Mouse (Mus musculus): ENCODE measurements around the gene Zfp618. TPM values are rescaled to one million over a fixed set of nuclear protein-coding genes. Genes with fewer than 3 reads are reported as not detected.

The Zfp618 gene
- polyA plus RNA-seq, 1 experiment = 1.9 TPM

DNA sequence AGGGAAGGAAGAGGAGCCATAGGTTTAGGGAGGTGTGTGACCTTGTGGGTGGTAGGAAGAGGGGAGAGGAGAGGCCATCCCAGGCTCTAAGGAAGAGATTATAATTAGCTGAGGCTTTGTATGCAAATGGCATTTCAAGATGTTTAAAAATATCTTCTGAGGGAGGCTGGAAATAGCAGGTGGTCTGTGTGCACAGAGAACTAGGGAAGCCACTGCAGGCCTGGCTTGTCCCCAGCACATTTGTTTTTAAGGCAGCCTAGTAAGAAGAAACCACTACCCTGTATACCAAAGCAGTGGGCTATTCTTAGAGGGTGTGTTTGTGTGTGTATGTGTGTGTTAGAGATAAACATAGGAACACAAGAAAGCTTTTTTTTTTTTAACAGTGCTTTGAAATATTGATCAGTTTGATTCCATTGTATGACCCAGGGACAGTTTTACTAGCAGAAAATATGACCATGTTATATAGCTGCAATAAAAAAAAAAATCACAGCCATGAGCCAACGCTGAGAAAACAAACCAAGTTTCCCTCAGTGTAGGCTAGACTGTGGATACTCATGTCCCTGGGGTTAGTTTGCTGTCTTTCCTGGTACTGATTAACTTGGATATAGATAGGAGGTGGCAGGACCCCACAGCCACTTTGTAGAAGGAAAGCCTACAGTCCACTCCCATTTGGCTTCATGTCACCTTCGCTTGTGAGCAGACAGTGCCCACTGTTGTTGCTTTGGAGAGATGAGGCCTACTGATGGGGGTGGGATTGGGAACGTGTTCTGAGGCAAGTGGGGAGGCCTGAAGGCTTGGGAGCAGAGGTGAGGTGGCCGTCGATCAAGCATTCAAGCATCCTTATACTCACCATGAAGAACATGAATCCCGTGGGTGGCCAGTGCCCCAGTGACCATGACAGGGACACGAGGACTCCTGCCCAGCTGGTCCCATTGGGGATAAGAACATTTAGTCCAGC lies 41.1 kb downstream of the Zfp618 start:
- TF ChIP-seq CTCF (IDR thresholded peaks at IDR 0.05; ENCODE audit: extremely low read depth, insufficient read depth, low read length) (no peak), POLR2A (IDR thresholded peaks at IDR 0.05; ENCODE audit: extremely low read depth, insufficient read depth, low read length) (no peak)
- H3K4me3 ChIP-seq (ENCODE audit: insufficient read depth, low read length) = no peak overlapping the region

DNA sequence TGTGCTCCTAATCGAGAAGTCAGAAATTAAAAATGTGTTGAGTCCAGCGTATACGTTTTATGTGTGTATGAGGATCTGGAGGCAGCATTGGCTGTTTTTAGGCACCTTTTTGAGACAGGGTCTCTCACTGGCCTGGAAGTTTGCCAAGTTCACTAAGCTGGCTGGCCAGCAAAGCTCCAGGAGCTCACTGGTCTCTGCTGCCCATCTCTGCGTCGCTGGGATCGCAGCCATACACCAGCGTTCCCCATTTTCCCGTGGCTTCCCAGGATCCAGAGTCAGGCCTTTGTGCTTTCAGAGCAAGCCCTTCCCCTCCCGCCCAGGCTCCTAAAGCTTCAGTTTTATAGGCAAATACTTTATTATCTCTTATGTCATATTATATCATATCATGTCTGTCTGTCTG lies 42.8 kb downstream of the Zfp618 start:
- no peak overlapping the region for H3K4me3 ChIP-seq (ENCODE audit: insufficient read depth, low read length)
- H3K4me1 ChIP-seq (ENCODE audit: control insufficient read depth, insufficient read depth, low read length) = peaks cover 6% of the 10 kb centered on the region; the same call in 1 of the 2 replicates
- H3K27ac ChIP-seq (ENCODE audit: insufficient read depth, low read length) = no peak overlapping the region
- TF ChIP-seq CTCF (IDR thresholded peaks at IDR 0.05; ENCODE audit: extremely low read depth, insufficient read depth, low read length) = no peak
- TF ChIP-seq POLR2A (IDR thresholded peaks at IDR 0.05; ENCODE audit: extremely low read depth, insufficient read depth, low read length) = no peak

More for the DNA sequence above, 41.1 kb downstream of the Zfp618 start:
- Histone ChIP-seq H3K27ac (ENCODE audit: insufficient read depth, low read length) (no peak overlapping the region; the same call in 1 of the 2 replicates), H3K4me1 (ENCODE audit: control insufficient read depth, insufficient read depth, low read length) (peaks cover 6% of the 10 kb centered on the region; the same call in 1 of the 2 replicates)

DNA sequence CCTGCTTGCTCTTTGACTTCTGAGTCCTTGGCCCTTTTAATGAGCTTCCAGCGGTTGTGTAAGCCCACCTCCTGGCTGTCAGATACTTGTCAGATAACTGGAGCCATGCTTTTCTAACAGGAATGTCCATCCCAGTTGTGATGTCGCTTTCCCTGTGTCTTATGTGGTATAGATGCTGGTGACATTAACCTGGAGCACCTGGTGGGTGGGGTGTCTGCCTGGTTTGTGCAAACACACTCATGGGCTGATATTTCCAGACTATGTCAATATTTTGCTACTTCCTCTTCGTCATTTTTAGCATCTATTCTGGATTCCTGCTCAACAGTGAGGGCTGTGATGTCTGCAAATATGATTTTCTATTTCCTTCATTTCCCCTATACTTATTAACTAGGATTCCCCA lies 43.4 kb downstream of the Zfp618 start:
- H3K27ac ChIP-seq (ENCODE audit: insufficient read depth, low read length) = no peak overlapping the region
- H3K4me1 ChIP-seq (ENCODE audit: control insufficient read depth, insufficient read depth, low read length) = peaks cover 6% of the 10 kb centered on the region; the same call in 1 of the 2 replicates
- no peak for TF ChIP-seq CTCF (IDR thresholded peaks at IDR 0.05; ENCODE audit: extremely low read depth, insufficient read depth, low read length)
- TF ChIP-seq POLR2A (IDR thresholded peaks at IDR 0.05; ENCODE audit: extremely low read depth, insufficient read depth, low read length) = no peak
- H3K4me3 ChIP-seq (ENCODE audit: insufficient read depth, low read length) = no peak overlapping the region

DNA sequence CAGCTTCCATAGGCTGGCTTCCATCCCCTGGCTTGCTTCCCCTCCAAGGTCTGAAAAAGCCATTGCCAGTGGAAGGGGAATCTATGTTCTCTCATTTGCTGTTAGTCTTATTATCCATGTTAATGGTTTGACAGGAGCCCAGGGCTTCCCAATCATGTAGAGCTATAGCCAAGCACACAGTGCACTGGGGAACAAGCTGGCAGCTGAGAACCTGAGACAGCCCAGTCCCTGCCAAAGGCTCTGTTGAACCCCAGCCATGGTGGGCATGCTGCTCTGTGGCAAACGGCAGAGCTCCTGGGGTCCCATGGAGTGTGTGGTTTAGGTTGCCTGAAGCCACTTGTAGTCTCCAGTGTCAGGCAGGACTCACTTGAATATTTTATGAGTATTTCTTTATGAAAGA lies 44.4 kb downstream of the Zfp618 start:
- TF ChIP-seq CTCF (IDR thresholded peaks at IDR 0.05; ENCODE audit: extremely low read depth, insufficient read depth, low read length) = no peak
- TF ChIP-seq POLR2A (IDR thresholded peaks at IDR 0.05; ENCODE audit: extremely low read depth, insufficient read depth, low read length) = no peak
- H3K4me1 ChIP-seq (ENCODE audit: control insufficient read depth, insufficient read depth, low read length) = peaks cover 6% of the 10 kb centered on the region; the same call in 1 of the 2 replicates
- no peak overlapping the region for H3K27ac ChIP-seq (ENCODE audit: insufficient read depth, low read length)
- H3K4me3 ChIP-seq (ENCODE audit: insufficient read depth, low read length) = no peak overlapping the region

DNA sequence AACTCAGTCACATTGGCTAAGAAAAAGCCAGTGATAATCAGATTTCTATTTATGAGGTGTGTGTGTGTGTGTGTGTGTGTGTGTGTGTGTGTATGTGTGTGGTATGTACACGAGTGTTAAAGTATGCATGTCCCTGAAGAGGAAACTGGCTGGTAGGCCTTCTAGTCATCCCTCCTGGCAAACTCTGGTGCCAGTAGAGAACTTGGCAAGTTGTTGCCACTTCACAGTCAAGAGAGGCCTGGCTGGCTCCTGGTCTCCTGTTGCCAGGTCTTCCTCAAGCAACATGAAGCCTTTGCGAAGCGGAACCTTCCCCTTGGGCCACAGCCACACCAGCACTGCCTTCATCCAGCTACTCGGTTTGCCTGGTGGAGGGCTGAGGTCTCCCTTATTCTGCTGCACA lies 44.9 kb downstream of the Zfp618 start:
- peaks cover 6% of the 10 kb centered on the region; the same call in 1 of the 2 replicates for H3K4me1 ChIP-seq (ENCODE audit: control insufficient read depth, insufficient read depth, low read length)
- no peak overlapping the region for H3K27ac ChIP-seq (ENCODE audit: insufficient read depth, low read length)
- TF ChIP-seq POLR2A (IDR thresholded peaks at IDR 0.05; ENCODE audit: extremely low read depth, insufficient read depth, low read length) (no peak), CTCF (IDR thresholded peaks at IDR 0.05; ENCODE audit: extremely low read depth, insufficient read depth, low read length) (no peak)
- no peak overlapping the region for H3K4me3 ChIP-seq (ENCODE audit: insufficient read depth, low read length)

DNA sequence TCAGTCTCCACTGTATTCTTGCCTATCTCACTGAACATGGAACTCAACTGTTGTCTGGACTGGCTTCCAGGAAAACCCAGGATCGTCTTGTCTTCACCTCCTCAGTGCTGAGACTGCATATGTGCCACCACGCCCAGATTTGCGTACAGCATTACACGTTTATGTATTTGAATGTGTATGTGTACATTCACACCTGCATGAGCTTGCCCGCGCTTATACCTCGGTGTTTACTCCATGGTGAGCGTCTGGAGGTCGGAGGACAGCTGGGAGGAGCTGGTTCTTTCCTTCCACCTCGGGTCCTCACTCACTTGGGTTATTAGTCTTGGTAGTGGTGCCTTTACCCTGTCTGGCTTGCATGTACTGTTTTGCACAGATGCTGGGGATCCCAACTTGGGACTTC lies 53.2 kb downstream of the Zfp618 start:
- TF ChIP-seq POLR2A (IDR thresholded peaks at IDR 0.05; ENCODE audit: extremely low read depth, insufficient read depth, low read length) (no peak), CTCF (IDR thresholded peaks at IDR 0.05; ENCODE audit: extremely low read depth, insufficient read depth, low read length) (no peak)
- Histone ChIP-seq H3K27ac (ENCODE audit: insufficient read depth, low read length) (no peak overlapping the region), H3K4me3 (ENCODE audit: insufficient read depth, low read length) (no peak overlapping the region), H3K4me1 (ENCODE audit: control insufficient read depth, insufficient read depth, low read length) (no peaks in the 10 kb centered on the region)

DNA sequence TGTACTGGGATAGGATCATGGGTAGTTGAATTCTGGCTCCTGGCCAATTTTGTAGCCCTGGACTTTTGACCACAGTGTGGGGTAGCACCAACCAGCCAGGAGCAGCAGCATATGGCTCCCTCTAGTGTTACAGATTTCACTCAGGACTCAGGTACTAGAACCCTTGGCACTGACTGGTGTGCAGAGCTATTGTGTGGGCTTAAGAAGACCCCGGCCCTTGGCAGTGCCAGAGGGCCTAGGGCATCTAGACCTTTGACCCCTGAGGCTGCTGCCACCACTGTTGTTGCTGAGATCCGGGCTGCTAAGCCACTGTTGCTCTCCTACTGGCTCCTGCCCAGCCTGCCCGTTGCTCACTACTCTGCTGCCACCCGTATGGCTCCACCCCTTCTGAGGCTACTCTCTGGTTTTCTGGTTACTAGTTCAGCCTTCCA lies 54.1 kb downstream of the Zfp618 start:
- Histone ChIP-seq H3K4me3 (ENCODE audit: insufficient read depth, low read length) (no peak overlapping the region), H3K27ac (ENCODE audit: insufficient read depth, low read length) (no peak overlapping the region), H3K4me1 (ENCODE audit: control insufficient read depth, insufficient read depth, low read length) (no peaks in the 10 kb centered on the region)
- TF ChIP-seq POLR2A (IDR thresholded peaks at IDR 0.05; ENCODE audit: extremely low read depth, insufficient read depth, low read length) (no peak), CTCF (IDR thresholded peaks at IDR 0.05; ENCODE audit: extremely low read depth, insufficient read depth, low read length) (0 out of 2 replicates have a peak, but pooled peaks have one; percentile 21)

DNA sequence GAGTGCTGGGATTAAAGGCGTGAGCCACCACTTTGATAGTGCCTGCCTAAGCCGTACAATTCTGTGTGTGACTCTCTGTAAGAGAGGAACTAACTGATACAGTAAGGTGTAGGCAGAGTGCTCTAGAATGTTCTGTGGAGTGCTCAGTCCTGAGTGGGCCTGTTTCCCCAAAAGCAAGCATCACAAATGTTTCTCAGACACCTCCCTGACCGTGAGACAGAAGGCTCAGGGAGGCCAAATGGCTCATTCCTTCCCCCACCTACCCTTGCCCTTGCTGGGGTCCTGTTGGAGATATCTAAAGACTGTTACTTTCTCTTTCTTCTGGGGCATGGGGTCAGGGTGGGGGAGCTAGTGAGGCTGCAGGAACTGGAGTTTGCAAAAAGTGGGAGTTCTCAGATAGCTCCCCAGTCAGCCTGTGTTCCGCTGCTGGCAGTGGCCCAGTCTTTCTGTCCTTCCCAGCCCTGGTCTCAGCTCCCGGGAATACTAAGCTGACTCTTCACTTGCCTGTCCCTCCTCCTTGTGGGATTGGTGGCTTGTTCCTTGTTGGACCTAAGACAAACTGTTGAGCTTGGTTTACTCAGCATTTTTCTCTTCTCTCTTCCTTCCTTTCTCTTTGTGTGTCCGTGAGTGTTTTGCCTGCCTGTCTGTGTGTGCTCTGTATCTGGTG lies 55.8 kb downstream of the Zfp618 start:
- no peak overlapping the region for H3K4me3 ChIP-seq (ENCODE audit: insufficient read depth, low read length)
- H3K4me1 ChIP-seq (ENCODE audit: control insufficient read depth, insufficient read depth, low read length) = no peaks in the 10 kb centered on the region
- H3K27ac ChIP-seq (ENCODE audit: insufficient read depth, low read length) = no peak overlapping the region
- TF ChIP-seq POLR2A (IDR thresholded peaks at IDR 0.05; ENCODE audit: extremely low read depth, insufficient read depth, low read length) (no peak), CTCF (IDR thresholded peaks at IDR 0.05; ENCODE audit: extremely low read depth, insufficient read depth, low read length) (no peak)

DNA sequence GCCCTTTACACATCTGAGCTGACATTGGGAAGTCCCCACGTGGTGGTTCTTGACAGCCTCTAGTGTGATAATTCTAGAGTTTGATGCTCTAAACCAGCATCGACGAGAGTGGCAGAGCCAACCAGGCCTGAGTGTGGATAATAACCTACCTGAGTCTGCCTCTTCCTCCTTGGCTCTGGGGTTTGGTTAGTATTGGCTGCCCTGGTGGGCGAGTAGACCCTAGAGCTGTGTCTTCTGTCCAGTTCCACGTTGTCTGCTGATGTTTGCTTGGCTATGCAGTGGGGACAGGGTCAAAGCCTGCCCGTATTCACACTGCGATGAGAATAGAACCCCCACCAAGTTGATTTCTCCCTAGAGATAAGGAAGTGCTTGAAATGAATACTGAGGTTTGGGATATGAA lies 58.1 kb downstream of the Zfp618 start:
- Histone ChIP-seq H3K4me3 (ENCODE audit: insufficient read depth, low read length) (no peak overlapping the region), H3K4me1 (ENCODE audit: control insufficient read depth, insufficient read depth, low read length) (no peaks in the 10 kb centered on the region), H3K27ac (ENCODE audit: insufficient read depth, low read length) (no peak overlapping the region)
- TF ChIP-seq CTCF (IDR thresholded peaks at IDR 0.05; ENCODE audit: extremely low read depth, insufficient read depth, low read length) (no peak), POLR2A (IDR thresholded peaks at IDR 0.05; ENCODE audit: extremely low read depth, insufficient read depth, low read length) (no peak)

Data from cortical plate, adult 2 months (tissue).